Mouse (Mus musculus) thymus, adult 18-20 months (tissue): ENCODE measurements at regions not wholly inside any gene's neighbourhood (a gene's known extent, or its start where the extent isn't known, plus 50 kb on each side); places are given as distances from the start of the nearest gene placed in this dataset.
"Not testable (repeated sequence)": the region's sequence is repeated elsewhere in the genome, so short reads cannot be mapped to it uniquely, and the experiment has no call there.

Source experiments
- DNase-seq, 2 experiments: peaks; one replicate each; pipeline ENCODE4 v3.0.0; 2022; ENCODE audit warnings: mixed read lengths in 2 of 2

DNA sequence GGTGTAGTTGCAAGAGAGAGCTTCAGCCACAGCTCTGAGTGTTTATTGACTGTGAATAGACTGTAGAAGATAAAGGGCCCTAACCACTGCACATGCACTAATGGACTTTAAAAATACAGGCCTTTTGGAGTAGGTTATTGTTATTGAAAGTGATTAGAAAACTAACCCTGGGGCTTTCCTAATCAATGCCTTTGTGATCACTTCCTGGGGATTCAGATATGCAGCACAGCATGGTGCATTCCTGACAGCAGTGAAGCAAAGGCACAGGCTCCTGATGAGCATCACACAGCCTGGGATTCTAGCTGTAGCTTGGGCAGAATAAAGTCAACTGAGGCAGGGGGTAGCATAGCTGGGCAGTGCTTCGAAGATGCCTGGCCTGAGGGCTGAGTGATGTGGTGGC lies 87.3 kb downstream of the Gm11077 start:
- DNase-seq, result no peak

DNA sequence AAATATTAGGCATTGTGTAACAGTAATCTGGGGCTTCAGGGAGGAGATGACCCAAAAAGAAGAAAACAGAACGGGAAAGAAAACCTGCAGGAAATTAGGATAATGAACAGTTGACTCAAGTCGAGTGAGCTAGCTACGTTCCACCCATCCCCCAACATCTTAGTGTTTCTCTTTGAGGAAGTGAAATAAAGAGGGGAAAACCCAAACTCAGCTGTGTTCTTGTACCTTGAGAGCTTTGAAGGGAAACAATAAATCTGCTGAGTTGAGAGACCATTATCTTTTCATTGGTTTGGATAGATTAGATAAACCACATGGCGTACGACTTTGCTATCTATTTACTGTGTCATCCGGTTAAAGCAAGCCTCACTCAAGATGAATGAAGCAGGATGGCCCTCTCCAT lies 87.7 kb downstream of the Gm11077 start:
- DNase-seq, result no peak

DNA sequence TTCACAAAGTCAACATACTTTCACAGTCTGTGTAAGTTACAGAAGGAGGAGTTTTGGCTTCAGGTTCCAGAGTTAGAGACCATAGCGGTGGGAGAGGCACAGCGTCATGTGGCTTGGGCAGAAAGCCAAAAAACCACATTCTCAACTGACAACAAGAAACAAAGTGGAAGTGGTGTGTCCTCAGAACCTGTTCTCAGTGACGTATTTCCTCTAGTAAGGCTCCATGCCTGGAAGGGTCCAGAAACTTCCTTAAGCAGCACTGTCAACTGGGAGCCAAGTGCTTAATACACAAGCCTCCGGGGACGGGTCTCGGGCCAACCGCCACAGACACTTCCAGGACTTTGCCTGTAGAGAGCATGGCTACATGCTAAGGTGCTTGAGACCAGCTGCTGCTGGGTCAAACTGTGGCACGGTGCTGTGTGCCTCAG lies 90.4 kb downstream of the Gm11077 start:
- peak in 1 of 2 experiments; percentile 10 for DNase-seq

DNA sequence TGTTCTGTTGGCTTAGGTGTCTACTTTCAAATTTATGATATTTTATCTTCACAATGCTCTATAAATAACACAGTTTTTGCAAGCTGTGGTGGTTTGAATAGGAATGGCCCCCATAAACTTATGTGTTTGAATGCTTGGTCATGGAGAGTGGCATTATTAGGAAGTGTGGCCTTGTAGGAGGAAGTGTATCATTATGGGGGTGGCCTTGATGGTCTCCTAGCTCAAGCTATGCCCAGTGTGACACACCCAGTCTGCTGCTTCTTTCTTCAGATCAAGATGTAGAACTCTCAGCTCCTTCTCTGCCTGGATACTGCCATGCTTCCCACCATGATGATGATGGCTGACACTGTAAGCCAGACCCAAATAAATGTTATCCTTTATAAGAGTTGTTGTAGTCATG lies 97.4 kb downstream of the Gm11077 start:
- no peak for DNase-seq

DNA sequence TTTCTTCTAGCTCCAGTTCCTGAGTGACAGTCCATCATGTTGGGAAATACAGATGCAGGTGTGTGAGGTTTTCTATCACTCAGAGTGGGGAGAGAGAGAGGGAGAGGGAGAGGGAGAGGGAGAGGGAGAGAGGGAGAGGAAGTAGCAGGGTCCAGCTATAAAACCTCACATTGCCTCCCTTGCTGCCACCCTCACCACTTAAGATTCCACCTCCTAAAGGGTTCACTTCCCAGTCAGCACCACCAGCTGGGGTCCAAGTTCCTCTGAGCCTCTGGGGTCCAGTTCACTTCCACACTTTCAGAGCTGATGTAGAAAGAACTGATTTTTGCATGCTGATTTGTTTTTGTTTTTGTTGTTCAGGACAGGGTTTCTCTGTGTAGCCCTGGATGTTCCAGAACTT lies 98.6 kb downstream of the Gm11077 start:
- no peak for DNase-seq

DNA sequence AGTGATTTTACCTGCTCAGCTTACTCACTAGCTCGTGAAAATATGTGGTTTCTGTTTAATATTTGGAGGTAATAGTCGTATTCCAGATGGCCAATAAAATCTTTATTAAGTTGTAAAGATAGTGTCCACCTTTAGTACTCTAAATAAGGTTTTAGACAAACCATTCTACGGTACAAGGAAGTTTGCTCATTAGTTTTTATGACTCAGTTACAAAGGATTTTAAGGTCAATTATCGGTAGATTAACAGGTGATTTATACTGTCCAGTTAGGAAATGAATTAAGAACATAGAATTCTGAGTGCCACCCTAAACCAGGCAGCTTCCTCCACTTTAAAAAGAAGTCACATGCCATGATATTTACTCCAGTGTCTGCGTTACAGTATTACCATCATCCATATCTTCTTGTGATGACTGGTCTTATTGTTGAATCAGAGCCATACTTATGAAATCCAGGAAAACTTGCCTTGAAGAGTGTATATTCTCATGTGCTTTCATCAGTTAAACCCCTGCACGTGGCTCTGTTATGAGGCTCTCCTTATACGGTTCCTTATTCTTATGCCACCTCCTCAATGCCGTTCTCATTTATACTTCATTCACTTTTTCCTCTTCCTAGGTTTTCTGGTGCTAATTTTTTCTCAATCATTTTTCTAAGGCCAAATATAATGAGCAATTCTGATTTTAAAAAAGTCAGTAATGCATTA lies 114.4 kb downstream of the Gm11077 start:
- DNase-seq, result no peak

DNA sequence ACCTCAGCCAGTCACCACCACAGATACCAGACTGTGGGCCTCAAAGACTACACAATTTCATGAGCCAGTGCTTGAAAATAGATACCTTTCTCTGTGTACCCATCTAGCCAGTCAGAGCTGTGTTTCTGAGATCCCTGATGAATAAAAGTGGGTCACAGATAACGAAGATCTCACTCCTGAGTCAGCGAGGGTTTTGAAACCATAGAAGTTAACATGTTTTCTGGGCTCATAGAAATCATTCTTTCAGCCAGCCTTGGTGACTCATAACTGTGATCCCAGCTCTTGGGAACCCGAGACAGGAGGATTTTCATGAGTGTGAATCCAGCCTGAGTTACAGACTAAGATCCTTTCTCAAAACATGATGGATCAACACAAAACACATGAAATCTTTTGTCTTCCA lies 118.1 kb downstream of the Gm11077 start:
- no peak for DNase-seq

DNA sequence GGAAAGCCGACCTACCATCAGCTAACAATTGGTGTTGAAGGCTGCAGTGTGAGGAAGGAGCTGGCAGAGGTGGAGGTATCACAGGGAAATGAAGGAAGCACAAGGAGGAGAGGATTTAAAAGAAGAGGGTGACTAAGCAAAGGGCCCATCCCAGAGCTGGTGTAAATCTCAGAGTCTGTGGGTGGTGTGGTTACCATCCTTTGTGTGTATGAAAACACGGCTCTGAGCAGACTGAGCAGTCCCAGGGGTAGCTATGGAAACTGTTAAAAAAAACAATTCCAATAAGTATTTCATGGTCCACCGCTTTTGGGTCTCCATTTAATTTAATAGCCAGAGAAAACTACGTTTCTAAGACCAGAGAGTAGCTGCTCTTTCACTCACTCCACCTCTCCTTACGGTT lies 123.3 kb downstream of the Gm11077 start:
- DNase-seq, result no peak

DNA sequence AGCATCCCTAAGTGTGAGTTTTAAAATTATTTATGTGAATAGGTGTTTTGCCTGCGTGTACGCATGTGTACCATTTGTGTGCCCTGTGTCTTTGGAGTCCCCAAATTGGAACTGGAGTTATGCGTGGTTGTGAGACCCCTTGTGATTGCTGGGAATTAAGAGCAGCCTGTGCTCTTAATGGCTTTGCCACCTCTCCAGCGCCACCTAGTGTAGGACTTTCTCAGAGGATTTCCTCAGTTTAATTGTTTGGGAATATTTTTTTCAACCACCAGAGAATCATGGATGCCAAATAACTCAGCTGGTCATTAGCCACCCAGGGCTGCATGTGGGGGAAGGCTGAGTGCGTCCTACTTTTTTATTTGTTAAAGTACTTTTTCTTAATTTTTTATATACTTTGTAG lies 124.4 kb downstream of the Gm11077 start:
- DNase-seq, result no peak

DNA sequence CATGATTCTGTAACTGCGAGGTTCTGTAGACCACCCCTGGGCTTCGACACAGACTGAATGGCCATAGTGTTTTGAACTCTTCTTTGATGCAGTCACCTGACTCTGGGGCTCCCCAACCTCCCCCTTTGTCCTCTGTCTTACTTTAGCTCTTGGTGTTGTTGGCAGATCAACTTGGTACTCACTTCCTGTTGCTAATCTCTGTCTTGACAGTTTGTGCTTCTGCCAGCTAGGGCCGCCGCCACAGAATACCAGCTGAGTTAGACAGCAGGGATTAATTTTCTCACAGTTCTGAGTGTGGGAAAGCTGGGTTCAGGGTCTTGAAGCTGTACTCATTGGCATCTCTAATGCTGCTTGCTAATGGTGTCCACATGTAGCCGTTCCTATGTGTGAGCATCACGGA lies 125.6 kb downstream of the Gm11077 start:
- no peak for DNase-seq

DNA sequence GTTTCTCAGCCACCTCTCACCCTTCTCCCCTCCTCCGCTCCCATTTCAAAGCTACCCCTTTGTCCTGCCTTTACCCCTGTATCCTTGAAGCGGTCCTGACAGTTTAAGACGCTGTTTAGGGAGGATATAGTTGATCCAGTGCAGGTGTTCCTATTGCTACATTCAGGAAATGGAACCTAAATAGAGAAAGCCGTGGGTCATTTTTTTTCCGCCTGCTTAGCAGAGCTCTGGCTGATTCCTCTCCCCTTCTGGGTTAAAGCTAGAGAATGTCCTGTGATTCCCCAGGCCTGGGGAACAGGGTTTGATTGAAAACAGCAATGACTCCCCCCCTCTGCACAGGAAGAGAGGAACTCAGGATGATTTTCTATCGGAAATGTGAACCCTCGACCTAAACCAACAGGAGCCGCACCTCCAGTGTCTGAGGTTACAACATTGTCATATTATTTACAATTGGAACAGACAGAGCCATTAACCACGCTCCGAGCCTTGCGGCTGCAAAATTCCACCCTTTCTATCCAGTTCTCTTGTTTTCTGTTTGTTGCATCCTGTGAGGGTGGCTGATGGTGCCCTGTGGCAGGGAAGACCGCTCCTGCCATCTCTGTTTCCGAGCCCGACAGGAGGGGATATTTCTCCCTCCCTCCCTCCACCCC lies 127.5 kb downstream of the Gm11077 start:
- DNase-seq, result no peak

DNA sequence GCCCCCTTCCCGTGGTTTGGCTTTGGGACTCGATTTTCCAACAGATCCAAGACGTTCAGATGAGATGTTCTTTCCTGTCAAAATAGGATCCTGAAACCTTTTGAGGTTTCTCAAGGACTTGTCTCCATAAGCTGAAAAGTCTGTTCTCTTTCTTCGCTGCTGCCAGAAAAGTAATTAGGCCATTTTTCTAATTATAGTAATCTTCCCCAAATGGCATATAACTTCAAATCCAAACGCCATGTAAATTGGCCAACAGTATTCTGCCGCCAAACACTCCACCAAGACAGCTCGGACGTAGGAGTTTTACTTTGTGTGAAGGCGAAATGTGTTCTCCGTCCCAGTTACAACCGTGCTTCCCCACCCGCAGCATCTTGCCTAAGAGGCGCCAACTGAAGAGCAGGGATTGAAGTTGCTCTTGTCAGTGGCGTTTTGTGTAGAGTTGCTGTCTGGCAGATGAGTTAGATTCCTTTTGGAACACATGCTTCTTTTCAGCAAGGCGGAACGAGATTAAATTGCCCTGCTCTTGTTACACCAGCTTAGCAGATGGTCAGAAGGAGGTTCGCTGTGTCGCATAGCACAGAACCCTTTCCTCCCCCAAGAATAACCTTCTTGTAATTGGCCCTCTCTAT lies 128.1 kb downstream of the Gm11077 start:
- DNase-seq, result no peak

DNA sequence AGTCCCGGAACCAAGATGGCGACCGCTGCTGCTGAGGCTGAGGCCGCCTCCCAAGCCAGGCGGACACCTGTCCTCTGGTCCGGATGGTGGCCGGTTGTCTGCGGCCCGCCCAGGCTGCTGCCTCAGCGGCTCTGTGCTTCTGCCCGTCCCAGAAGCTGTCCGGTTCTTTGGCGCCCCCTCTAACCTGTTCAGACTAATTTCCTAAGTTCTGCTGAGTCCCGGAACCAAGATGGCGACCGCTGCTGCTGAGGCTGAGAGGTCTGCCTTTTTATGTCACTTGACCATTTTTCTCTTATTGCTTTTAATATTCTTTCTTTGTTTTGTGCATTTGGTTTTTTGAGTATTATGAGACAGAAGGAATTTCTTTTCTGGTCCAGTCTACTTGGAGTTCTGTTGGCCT lies 140.4 kb downstream of the Gm11077 start:
- not testable (repeated sequence) for DNase-seq

DNA sequence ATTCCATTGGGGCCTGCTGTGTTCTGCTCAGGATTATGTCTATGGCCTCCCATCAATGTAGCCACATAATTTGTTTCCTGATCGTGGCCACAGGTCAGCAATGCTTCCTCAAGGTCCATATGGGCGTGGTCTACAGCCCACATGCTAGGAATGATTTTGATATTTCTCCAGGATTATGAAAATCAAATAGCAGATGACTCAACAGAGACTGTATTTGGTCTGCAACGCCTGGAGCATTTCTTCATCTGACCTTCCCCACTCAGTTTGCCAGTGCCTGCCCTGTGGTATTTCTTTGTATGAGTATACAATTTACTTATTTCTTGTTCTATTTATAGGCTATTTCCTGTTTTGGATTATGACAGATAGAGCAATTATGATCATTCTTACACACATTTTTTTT lies 145.7 kb downstream of the Gm11077 start:
- DNase-seq, result no peak

DNA sequence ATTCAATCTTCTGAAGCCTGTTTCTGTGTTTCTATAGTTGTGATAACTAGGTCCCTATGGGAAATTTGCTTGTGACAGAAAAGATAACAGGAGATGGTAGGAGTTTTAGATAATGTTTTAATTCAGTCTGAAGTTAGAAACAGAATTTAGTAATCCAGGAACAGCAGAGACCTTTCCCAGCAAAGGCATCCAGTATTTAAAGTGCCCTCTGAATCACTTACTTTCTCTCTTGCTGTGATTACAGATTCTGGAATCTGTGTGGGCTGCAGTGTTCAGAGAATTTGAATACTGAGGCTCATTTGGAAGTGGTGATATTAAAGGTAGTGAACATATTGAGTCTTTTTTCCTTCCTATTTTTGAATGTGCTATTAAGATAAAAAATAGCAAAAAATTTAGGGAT lies 154.6 kb downstream of the Gm11077 start:
- no peak for DNase-seq

DNA sequence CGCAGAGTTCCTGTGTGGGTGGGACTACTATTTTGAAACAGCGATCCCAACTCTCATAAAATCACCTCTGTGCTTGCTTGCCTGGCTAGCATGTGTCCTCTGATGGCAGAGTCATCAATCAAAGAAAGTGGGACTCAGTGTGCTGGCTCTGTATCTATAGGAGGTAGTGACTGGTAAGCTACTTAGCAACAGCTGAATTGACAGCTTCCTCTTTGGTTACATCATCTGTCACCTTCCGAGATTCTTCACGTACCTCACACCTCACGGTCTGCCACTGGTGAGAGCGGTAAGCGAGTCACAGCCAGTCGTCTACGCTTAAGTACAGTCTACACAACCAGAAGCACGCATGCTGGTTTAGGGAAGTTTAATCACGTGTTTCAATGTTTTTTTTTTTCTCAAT lies 159.5 kb downstream of the Gm11077 start:
- no peak for DNase-seq

DNA sequence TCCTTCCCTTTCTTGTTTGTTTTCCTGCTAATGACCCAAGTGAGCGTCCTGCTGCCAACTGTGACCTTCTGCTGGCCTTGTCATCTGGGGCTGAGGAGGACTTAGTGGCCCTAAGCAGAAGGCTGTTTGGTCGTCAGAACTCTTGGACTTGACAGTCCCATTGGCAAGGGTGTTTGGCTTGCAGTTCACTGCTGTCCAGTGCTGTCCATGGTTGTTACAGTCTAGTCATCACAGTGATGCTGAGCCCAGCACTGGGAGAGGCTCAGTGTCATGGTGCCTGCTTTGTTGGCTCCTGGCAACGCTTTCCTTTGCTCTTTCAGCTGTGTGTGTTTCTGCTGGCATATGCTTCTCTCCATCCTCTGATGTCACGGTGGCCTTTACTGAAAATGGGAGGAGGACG lies 161.0 kb downstream of the Gm11077 start:
- DNase-seq, result no peak

DNA sequence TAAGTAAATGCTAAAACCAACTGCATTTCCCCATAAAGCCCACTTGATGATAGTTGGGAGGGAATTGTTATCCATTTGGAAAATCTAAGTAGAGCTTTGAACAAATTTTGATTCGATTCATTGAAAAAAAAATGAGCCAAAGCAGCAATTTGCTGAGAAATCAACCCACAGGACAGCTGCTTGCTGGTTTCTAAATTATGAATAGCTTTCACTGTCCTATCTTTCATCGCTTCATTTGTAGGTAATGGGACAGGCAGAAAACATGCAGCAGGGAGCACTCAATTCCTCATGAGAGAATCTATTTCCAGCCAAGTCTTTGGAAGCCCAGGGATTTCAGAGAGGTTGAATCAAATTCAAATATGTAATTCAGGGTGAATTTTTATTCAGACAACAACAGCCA lies 161.5 kb downstream of the Gm11077 start:
- no peak for DNase-seq

DNA sequence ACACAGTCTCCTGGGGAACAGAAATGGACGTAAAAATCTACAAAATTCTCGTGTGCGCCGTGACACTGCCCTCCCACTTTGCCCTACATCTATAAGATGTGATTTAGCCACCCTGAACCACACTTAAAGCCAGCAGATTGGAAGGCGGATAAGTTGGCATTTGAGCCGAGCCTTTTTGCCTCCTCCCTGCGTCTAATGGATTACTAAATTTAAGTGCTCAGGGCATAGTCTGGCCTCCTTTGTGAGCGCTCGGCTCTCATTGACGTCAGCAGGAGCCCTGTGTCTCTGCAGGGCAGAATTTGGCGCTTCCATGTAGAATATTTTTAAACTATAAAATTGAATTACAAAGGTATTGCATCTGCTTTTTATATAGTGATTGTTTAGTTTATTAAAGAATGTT lies 165.4 kb downstream of the Gm11077 start:
- no peak for DNase-seq

DNA sequence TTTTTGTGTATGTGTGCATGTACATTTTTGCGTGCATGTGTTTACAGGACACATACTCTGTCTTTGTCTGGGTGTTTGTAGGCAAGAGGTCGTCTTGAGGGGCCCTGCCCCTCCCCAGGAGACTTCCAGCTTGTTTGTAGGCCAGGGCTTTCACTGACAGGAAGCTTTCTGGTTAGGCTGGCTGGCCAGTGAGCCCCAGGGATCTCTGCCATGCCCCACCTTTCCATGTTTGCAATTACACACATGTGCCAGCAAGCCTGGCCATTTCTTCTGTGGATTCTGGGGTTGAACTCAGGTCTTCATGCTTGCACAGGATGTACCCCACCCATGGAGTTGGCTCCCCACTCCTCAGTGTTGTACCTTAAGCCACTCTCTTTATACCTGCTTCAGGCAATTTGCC lies 166.4 kb downstream of the Gm11077 start:
- no peak for DNase-seq

DNA sequence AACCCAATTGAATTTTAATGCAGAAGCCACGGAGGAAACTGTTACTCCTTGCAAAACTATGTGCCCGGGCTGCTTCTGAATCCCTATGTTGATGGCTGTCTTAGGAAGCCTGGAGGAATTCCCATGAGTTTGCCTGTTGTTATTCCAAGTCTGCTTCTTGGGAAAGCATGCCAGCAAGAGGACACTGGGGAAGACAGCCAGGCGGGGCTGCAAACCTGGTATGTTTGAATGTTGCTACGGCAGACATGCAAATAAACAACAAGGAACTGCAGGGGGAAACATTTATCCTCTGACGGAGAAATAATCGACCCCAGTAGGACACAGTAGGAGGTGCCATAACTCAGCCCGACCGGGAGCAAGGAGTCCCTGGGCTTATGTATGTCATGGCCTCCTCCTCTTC lies 168.0 kb downstream of the Gm11077 start:
- no peak for DNase-seq

DNA sequence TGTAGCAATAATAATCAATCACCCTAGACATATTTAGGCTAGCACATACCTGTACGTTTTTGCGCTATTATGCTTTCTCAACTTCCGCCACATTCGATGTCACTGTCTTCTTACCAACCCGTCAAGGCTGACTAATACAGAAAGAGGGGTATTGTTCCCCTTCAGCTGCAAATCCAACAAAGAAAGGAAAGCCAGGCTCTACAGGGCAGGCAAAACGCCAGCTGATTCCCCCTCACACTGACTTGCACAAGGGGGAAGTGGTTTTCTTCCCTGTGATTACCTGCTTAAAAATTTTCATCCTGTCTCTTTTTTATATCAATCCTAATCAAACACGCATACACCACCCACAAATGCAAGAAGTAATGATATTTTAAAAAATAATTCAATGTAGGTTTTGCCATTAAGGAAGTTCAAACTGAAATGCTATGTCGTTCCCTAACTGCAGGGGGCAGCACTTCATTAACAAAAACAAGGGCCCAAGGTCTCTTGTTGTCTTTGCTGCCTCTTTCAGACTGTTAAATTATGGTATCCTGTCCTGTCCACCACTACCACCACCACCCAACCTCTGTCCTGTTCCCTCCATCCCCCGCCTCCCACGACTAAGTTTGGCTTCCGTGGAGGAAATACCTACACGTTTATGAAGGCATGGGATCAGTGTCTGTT lies 195.4 kb downstream of the Gm11077 start:
- no peak for DNase-seq

DNA sequence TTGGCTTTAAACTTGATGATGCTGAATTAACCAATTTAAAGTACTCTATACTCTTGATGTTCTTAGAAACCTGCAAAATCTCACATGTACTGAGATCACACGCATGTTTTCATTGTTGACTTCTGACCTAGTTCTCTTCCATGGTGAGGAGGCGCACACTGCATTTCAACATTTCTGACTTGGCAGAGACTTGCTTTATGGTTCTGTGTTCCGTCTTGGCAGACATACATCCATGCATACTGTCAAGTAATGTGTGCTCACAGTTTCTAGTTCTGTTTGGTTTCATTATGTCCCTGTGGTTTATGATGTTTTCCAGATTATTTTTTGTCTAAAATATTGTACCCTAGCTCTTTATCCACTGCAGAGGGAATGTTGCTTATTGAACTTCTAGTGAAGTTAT lies 198.5 kb downstream of the Gm11077 start:
- DNase-seq, result no peak

DNA sequence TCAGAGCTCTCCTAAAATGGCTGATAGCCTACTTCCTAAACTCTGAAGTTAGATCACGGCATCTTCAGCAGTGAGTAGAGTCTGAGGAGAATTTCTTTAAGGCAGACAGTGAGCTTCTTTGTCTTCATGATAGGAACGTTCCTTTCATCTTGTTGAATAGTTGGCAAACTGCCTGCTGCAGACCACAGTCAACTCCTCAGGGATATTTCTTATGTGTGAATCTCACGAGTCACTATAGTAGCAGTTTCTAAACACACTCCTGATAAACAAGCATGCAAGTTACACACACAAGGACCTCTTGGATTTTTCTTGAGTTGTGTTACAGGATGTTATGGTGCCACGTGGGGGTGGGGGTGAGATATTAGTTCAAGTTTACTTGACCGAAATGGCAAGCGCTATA lies 205.2 kb downstream of the Gm11077 start:
- no peak for DNase-seq
